Mouse (Mus musculus) intestine, embryonic 16.5 days (tissue): ENCODE measurements around the gene Ing1. TPM values are rescaled to one million over a fixed set of nuclear protein-coding genes. Genes with fewer than 3 reads are reported as not detected.

ENCODE experiments used
- ATAC-seq: fragments of 200-750 bp; cut with Nextera tagmentation; 2 replicates; pipeline ENCODE4 v1.8.0; 2017; ENCODE audit warnings: moderate TSS enrichment, moderate library complexity
- H3K27ac ChIP-seq: fragments of 300-500 bp; sonication (generic); 2 replicates; pipeline ENCODE4 v1.5.1; 2014; ENCODE audit warnings: mild to moderate bottlenecking, low read length
- H3K27me3 ChIP-seq: fragments of 300-500 bp; sonication (generic); replicated peaks from 2 replicates; pipeline ENCODE4 v1.6.1; 2014; ENCODE audit warnings: low read length, control low read depth, mixed read lengths; ENCODE audit not compliant: control insufficient read depth, insufficient read depth
- H3K36me3 ChIP-seq: fragments of 300-500 bp; sonication (generic); 2 replicates; pipeline ENCODE4 v1.6.1; 2014; ENCODE audit warnings: low read length, control low read depth; ENCODE audit not compliant: control insufficient read depth, insufficient read depth
- H3K4me1 ChIP-seq: fragments of 300-500 bp; sonication (generic); 2 replicates; pipeline ENCODE4 v1.6.1; 2014; ENCODE audit warnings: low read length, control low read depth, mixed read lengths; ENCODE audit not compliant: control insufficient read depth, insufficient read depth
- H3K4me2 ChIP-seq: fragments of 300-500 bp; sonication (generic); 2 replicates; pipeline ENCODE4 v1.6.1; 2014; ENCODE audit warnings: low read depth, low read length, control low read depth
- H3K4me3 ChIP-seq: fragments of 300-500 bp; sonication (generic); 2 replicates; pipeline ENCODE4 v1.5.1; 2014; ENCODE audit warnings: mild to moderate bottlenecking, low read length
- H3K9ac ChIP-seq: fragments of 300-500 bp; sonication (generic); 2 replicates; pipeline ENCODE4 v1.6.1; 2014; ENCODE audit warnings: low read depth, low read length
- H3K9me3 ChIP-seq: fragments of 300-500 bp; sonication (generic); 2 replicates; pipeline ENCODE4 v1.6.1; 2016; ENCODE audit warnings: low read length, control low read depth; ENCODE audit not compliant: control insufficient read depth
- WGBS: fragments of 180-500 bp; shearing (Covaris S2); extraction: QIAGEN DNeasy Blood & Tissue Kit; methylation state at CpG from one replicate; pipeline ENCODE4 v1.1.7; 2014; 5-methylcytosine and 5-hydroxymethylcytosine counted together
- polyA plus RNA-seq: library from polyadenylated mRNA; unstranded; fragments of >200 nt; fragmentation: Nextera tagmentation; extraction: Ambion mirVana; gene quantifications from 2 replicates; pipeline ENCODE4 v1.2.1, GENCODE M21; 2015

Gene Ing1
- polyA plus RNA-seq, 1 experiment from 2014 or later: 22.0 TPM

GRCm38 (mm10) chr8:11518056-11518396, 37.3 kb upstream of the Ing1 start:
- peaks cover 15% of the 10 kb centered on the region for H3K36me3 ChIP-seq

GRCm38 (mm10) chr8:11518676-11519075, 36.7 kb upstream of the Ing1 start:
- peaks cover 13% of the 10 kb centered on the region for H3K36me3 ChIP-seq
- 93% methylated on average over 11 of the region's 11 CpGs for WGBS
- H3K4me3 ChIP-seq: no peak overlapping the region
- H3K4me2 ChIP-seq: no peak overlapping the region
- no peak overlapping the region for H3K9ac ChIP-seq
- H3K9me3 ChIP-seq: no peaks in the 10 kb centered on the region
- H3K27me3 ChIP-seq: no peaks in the 10 kb centered on the region
- no peaks in the 10 kb centered on the region for H3K4me1 ChIP-seq
- no peak for ATAC-seq
- no peak overlapping the region for H3K27ac ChIP-seq

More at GRCm38 (mm10) chr8:11518056-11518396, 37.3 kb upstream of the Ing1 start:
- 85% methylated on average over 6 of the region's 6 CpGs for WGBS
- no peak overlapping the region for H3K4me2 ChIP-seq
- no peak overlapping the region for H3K9ac ChIP-seq
- no peak overlapping the region for H3K4me3 ChIP-seq
- no peaks in the 10 kb centered on the region for H3K9me3 ChIP-seq
- H3K4me1 ChIP-seq: no peaks in the 10 kb centered on the region
- no peaks in the 10 kb centered on the region for H3K27me3 ChIP-seq
- no peak for ATAC-seq
- H3K27ac ChIP-seq: no peak overlapping the region

- Histone ChIP-seq H3K36me3 (0 out of 2 replicates have a peak, but pooled peaks cover 3% of the 10 kb centered on the region), H3K9me3 (no peaks in the 10 kb centered on the region), H3K4me2 (no peak overlapping the region), H3K4me1 (no peaks in the 10 kb centered on the region), H3K27ac (no peak overlapping the region), H3K27me3 (no peaks in the 10 kb centered on the region), H3K4me3 (no peak overlapping the region), H3K9ac (no peak overlapping the region)
- 76% methylated on average over 3 of the region's 3 CpGs for WGBS
- ATAC-seq: no peak
Observed at GRCm38 (mm10) chr8:11523331-11523730, 32.0 kb upstream of the Ing1 start.

GRCm38 (mm10) chr8:11530155-11530770, 25.1 kb upstream of the Ing1 start:
- Histone ChIP-seq H3K9me3 (no peaks in the 10 kb centered on the region), H3K27me3 (no peaks in the 10 kb centered on the region), H3K4me2 (no peak overlapping the region), H3K9ac (no peak overlapping the region), H3K4me1 (no peaks in the 10 kb centered on the region), H3K27ac (no peak overlapping the region), H3K36me3 (peaks cover 3% of the 10 kb centered on the region; the same call in 1 of the 2 replicates), H3K4me3 (no peak overlapping the region)
- ATAC-seq: no peak
- 85% methylated on average over 18 of the region's 18 CpGs for WGBS

GRCm38 (mm10) chr8:11530849-11531248, 24.5 kb upstream of the Ing1 start:
- 78% methylated on average over 4 of the region's 4 CpGs for whole genome bisulfite sequencing
- Histone ChIP-seq H3K9me3 (no peaks in the 10 kb centered on the region), H3K4me2 (no peak overlapping the region), H3K4me1 (no peaks in the 10 kb centered on the region), H3K36me3 (peaks cover 3% of the 10 kb centered on the region; the same call in 1 of the 2 replicates), H3K27me3 (no peaks in the 10 kb centered on the region), H3K4me3 (no peak overlapping the region), H3K9ac (no peak overlapping the region), H3K27ac (no peak overlapping the region)
- no peak for ATAC-seq

GRCm38 (mm10) chr8:11534494-11534893, 20.9 kb upstream of the Ing1 start:
- no peaks in the 10 kb centered on the region for H3K9me3 ChIP-seq
- 58% methylated on average over 9 of the region's 9 CpGs for WGBS
- peaks cover 6% of the 10 kb centered on the region for H3K36me3 ChIP-seq
- no peak for ATAC-seq
- H3K27ac ChIP-seq: no peak overlapping the region
- H3K4me1 ChIP-seq: no peaks in the 10 kb centered on the region
- H3K4me2 ChIP-seq: no peak overlapping the region
- H3K9ac ChIP-seq: no peak overlapping the region
- no peaks in the 10 kb centered on the region for H3K27me3 ChIP-seq
- H3K4me3 ChIP-seq: no peak overlapping the region

GRCm38 (mm10) chr8:11539049-11539448, 16.3 kb upstream of the Ing1 start:
- no peak overlapping the region for H3K27ac ChIP-seq
- no peaks in the 10 kb centered on the region for H3K9me3 ChIP-seq
- H3K27me3 ChIP-seq: no peaks in the 10 kb centered on the region
- H3K4me3 ChIP-seq: no peak overlapping the region
- peaks cover 15% of the 10 kb centered on the region for H3K36me3 ChIP-seq
- no peak overlapping the region for H3K9ac ChIP-seq
- H3K4me2 ChIP-seq: no peak overlapping the region
- no peak for ATAC-seq
- 92% methylated on average over 4 of the region's 4 CpGs for WGBS
- no peaks in the 10 kb centered on the region for H3K4me1 ChIP-seq

- Histone ChIP-seq H3K27me3 (no peaks in the 10 kb centered on the region), H3K4me3 (no peak overlapping the region), H3K4me2 (no peak overlapping the region), H3K9ac (no peak overlapping the region), H3K4me1 (no peaks in the 10 kb centered on the region), H3K27ac (no peak overlapping the region), H3K36me3 (peaks cover 15% of the 10 kb centered on the region), H3K9me3 (no peaks in the 10 kb centered on the region)
- WGBS: 94% methylated on average over 8 of the region's 8 CpGs
- no peak for ATAC-seq
Observed at GRCm38 (mm10) chr8:11540182-11540581, 15.2 kb upstream of the Ing1 start.

- Histone ChIP-seq H3K4me1 (no peaks in the 10 kb centered on the region), H3K9me3 (no peaks in the 10 kb centered on the region), H3K27me3 (no peaks in the 10 kb centered on the region), H3K9ac (no peak overlapping the region), H3K36me3 (peaks cover 16% of the 10 kb centered on the region), H3K4me2 (no peak overlapping the region), H3K27ac (no peak overlapping the region), H3K4me3 (no peak overlapping the region)
- no peak for ATAC-seq
- 90% methylated on average over 12 of the region's 12 CpGs for WGBS
Observed at GRCm38 (mm10) chr8:11542031-11542430, 13.3 kb upstream of the Ing1 start.

GRCm38 (mm10) chr8:11542866-11543265, 12.5 kb upstream of the Ing1 start:
- Histone ChIP-seq H3K27me3 (no peaks in the 10 kb centered on the region), H3K4me2 (no peak overlapping the region), H3K9ac (no peak overlapping the region), H3K27ac (no peak overlapping the region), H3K9me3 (no peaks in the 10 kb centered on the region), H3K36me3 (peaks cover 18% of the 10 kb centered on the region), H3K4me1 (no peaks in the 10 kb centered on the region), H3K4me3 (no peak overlapping the region)
- WGBS: 87% methylated on average over 4 of the region's 4 CpGs
- ATAC-seq: no peak
